Mouse (Mus musculus): ENCODE results near the gene Ddx5. TPM values are rescaled to one million over a fixed set of nuclear protein-coding genes. Genes with fewer than 3 reads are reported as not detected.

Gene Ddx5
- polyA plus RNA-seq (2014; fragmentation: Illumina TruSeq; extraction: RNeasy Lipid Tissue Mini Kit (QIAGEN cat#74804); ENCODE audit: low read depth, low replicate concordance) = 1,437 TPM

DNA sequence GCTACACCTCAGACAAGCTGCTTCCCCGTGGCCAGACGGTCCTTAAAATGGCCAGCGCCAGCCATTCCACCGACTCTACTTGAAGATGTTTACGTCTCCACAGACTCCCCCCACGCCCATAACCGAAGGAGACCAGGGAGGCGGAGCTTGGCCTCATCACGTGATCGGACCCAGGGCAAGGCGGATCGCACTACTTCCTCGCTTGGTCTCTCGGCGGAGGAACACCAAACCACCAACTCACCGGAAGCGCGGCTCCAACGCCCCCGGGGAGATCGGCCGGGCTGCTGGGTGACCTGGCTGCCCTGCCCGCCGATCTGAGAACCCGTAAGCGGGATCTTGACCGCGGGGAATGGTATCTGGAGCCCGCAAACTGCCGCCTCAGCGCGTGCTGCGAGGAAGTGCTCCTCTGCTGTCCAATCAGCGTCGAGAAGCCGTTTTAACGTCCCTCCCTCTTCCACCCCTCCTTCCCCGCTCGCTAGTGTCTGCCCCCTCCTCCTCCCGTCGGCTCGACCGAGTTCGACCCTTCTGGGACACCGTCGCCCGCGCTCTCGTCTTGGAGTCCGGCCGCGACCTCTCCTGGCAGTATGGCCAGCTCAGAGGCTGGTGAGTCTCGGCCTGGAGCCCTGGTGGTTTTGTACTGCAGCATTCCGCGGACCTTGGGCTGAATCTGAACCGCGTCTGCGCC, at the start of gene Ddx5, which contains the start of gene Cep95:
TSS of gene Ddx5 (minus strand) at position 411 of the 685 bp plus-strand sequence.
TSS of gene Cep95 (plus strand) at position 478 of the 685 bp plus-strand sequence.

DNA sequence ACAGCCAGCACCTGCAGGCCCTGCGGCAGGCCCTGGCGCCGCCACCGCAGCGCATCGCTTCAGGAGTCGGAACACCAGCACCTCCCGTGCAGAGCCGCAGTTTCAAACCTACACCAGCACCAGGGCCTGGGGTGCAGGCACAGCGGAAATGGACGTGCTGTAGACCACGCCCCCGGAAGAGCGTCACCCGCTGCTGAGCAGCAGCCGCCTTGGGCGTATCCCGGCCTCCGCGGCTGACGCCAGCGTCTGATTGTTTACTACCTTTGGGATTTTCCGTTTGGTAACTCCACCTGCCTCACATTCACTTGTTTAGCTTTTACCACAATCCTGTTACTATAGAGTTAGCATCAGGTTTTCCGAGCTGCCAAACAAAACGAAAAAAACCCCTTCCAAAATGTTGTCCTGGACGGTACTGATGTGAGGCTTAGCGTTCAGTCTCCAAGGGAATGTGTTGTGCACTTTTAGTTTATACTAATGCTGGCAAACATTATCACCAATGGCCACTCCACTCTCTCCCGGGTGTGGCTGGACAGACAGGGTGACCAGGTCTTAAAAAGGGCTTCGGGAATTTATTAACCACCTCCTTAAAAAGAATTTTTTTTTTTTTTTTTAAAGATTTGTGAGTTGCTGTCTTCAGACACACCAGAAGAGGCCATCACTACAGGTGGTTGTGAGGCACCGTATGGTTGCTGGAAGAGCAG, 9.4 kb downstream of the Ddx5 start, which contains the start of gene Polg2:
TSS of gene Polg2 (minus strand) at position 150 of the 701 bp plus-strand sequence.

DNA sequence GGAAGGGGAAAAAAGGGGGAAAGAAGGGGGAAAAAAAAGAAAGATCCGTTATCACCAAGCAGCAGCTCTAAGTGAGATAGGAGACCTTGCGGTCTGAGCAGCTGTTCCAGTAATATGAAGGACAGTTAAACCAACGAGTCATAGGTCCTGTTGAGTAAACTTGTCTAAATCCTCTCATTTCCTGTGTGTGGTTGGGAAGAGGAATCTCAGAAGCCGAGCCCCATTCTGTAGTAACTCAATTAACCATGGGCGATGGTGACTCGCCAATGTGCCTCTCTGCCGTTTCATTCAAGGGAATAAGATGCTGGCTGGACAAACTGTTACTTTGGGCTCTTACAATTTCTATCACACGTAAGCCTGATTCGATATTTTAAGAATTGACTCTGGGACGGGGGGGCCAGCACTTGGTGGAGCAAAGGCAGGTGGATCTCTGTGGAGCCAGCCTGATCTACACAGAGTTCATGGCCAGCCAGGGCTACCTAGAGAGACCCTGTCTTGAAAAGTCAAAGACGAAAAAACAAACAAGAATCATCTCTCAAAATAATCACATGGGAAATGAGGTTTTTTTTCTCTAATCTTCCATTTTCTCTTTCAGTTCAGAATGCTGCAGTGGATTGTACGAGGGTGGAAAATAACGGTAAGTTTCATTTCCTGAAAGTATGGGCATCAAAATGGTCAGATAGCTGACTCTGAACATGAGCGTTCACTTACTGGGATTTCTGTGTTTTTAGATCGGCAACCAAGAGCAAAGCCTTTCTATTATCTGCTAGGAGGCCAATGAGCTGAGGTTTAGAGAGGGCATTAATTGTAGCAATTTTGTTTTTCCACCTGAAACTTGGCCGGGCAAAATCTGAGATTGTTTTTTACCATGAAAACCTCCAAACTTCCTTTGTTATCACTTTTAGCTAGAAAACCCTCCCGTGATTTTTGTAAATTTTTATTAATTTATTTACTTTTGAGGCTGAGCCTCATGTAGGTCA, 37.7 kb downstream of the Ddx5 start, which contains the start of gene Milr1:
TSS of gene Milr1 (plus strand) at position 188 of the 980 bp plus-strand sequence.

DNA sequence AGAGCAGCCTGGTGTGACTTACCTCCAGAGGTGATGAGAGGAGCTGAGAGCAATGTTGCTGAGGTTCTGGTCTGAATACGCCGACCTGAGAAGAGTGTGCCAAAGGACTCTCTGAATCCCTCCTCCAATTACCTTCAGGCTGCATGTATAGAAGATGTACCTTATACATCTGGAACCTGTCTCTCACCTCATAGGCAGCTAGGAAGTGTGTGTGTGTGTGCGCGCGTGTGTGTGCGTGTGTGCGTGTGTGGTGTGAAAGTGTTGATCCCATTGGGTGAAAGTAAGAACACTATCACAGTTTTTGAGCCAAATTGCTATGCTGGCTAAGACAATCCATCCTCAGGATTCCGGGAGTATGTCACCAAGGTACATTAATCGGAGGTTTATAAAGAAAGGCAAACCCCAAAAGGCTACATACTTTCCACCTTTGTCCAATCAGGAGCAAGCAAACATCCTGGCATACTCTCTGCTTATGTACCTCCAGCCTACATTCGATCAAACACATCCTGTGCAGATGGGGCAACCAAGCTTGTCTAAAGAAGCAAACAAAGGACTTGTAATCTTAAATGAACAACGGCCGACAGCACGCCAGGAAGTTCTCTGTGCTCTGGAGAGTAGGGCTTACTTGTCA, 38.7 kb downstream of the Ddx5 start, which contains the start of gene Pecam1:
TSS of gene Pecam1 (minus strand) at position 508 of the 631 bp plus-strand sequence.

Other genes with a start within 250 kb of the Ddx5 start
- 32.8 TPM for gene Tex2, start 175.8 kb downstream of the Ddx5 start, polyA plus RNA-seq (2014; fragmentation: Illumina TruSeq; extraction: RNeasy Lipid Tissue Mini Kit (QIAGEN cat#74804); ENCODE audit: low read depth, low replicate concordance)
- gene Pecam1, start 38.6 kb downstream of the Ddx5 start, polyA plus RNA-seq (2014; fragmentation: Illumina TruSeq; extraction: RNeasy Lipid Tissue Mini Kit (QIAGEN cat#74804); ENCODE audit: low read depth, low replicate concordance) = 41.6 TPM
- gene Milr1, start 38.0 kb downstream of the Ddx5 start, polyA plus RNA-seq (2014; fragmentation: Illumina TruSeq; extraction: RNeasy Lipid Tissue Mini Kit (QIAGEN cat#74804); ENCODE audit: low read depth, low replicate concordance) = 3.3 TPM
- 3.4 TPM for gene Polg2, start 9.6 kb downstream of the Ddx5 start, polyA plus RNA-seq (2014; fragmentation: Illumina TruSeq; extraction: RNeasy Lipid Tissue Mini Kit (QIAGEN cat#74804); ENCODE audit: low read depth, low replicate concordance)
- 13.9 TPM for gene Cep95, start 67 bp upstream of the Ddx5 start, polyA plus RNA-seq (2014; fragmentation: Illumina TruSeq; extraction: RNeasy Lipid Tissue Mini Kit (QIAGEN cat#74804); ENCODE audit: low read depth, low replicate concordance)
- 79.3 TPM for gene Smurf2, start 131.5 kb upstream of the Ddx5 start, polyA plus RNA-seq (2014; fragmentation: Illumina TruSeq; extraction: RNeasy Lipid Tissue Mini Kit (QIAGEN cat#74804); ENCODE audit: low read depth, low replicate concordance)
- 61.0 TPM for gene Kpna2, start 210.4 kb upstream of the Ddx5 start, polyA plus RNA-seq (2014; fragmentation: Illumina TruSeq; extraction: RNeasy Lipid Tissue Mini Kit (QIAGEN cat#74804); ENCODE audit: low read depth, low replicate concordance)
- gene 1810010H24Rik, start 236.5 kb upstream of the Ddx5 start, polyA plus RNA-seq (2014; fragmentation: Illumina TruSeq; extraction: RNeasy Lipid Tissue Mini Kit (QIAGEN cat#74804); ENCODE audit: low read depth, low replicate concordance) = 7.8 TPM